Mouse (Mus musculus) midbrain, postnatal 0 days (tissue): ENCODE measurements around the gene Ppm1d. TPM values are rescaled to one million over a fixed set of nuclear protein-coding genes. Genes with fewer than 3 reads are reported as not detected.

Source experiments
- ATAC-seq: fragments of 200-750 bp; cut with Nextera tagmentation; 2 replicates; pipeline ENCODE4 v1.8.0; 2017; ENCODE audit warnings: moderate number of reproducible peaks, mild to moderate bottlenecking, moderate TSS enrichment, moderate library complexity; ENCODE audit not compliant: low FRiP score
- DNase-seq: peaks from one replicate; pipeline ENCODE4 v3.0.0-alpha.2; 2015; ENCODE audit warnings: low spot score
- H3K27ac ChIP-seq: fragments of 300-500 bp; sonication (generic); 2 replicates; pipeline ENCODE4 v1.5.1; 2014; ENCODE audit warnings: low read depth, mild to moderate bottlenecking, low read length, mixed read lengths
- H3K27me3 ChIP-seq: fragments of 300-500 bp; sonication (generic); 2 replicates; pipeline ENCODE4 v1.6.1; 2014; ENCODE audit warnings: low read length, control low read depth, mixed read lengths; ENCODE audit not compliant: insufficient read depth
- H3K36me3 ChIP-seq: fragments of 300-500 bp; sonication (generic); 2 replicates; pipeline ENCODE4 v1.6.1; 2014; ENCODE audit warnings: low read length, control low read depth, mixed read lengths; ENCODE audit not compliant: insufficient read depth
- H3K4me1 ChIP-seq: fragments of 300-500 bp; sonication (generic); 2 replicates; pipeline ENCODE4 v1.6.1; 2014; ENCODE audit warnings: mild to moderate bottlenecking, control low read depth, antibody characterized with exemption, low read length, mixed read lengths; ENCODE audit not compliant: insufficient read depth
- H3K4me2 ChIP-seq: fragments of 300-500 bp; sonication (generic); 2 replicates; pipeline ENCODE4 v1.6.1; 2014; ENCODE audit warnings: low read depth, mild to moderate bottlenecking, low read length, mixed read lengths; ENCODE audit not compliant: poor library complexity, severe bottlenecking
- H3K4me3 ChIP-seq: fragments of 300-500 bp; sonication (generic); 2 replicates; pipeline ENCODE4 v1.5.1; 2014; ENCODE audit warnings: low read depth, mild to moderate bottlenecking, low read length, moderate library complexity
- H3K9ac ChIP-seq: fragments of 300-500 bp; sonication (generic); replicated peaks from 2 replicates; pipeline ENCODE4 v1.6.1; 2014; ENCODE audit warnings: mild to moderate bottlenecking, low read length, moderate library complexity, mixed read lengths; ENCODE audit not compliant: poor library complexity, severe bottlenecking
- H3K9me3 ChIP-seq: fragments of 300-500 bp; sonication (generic); 2 replicates; pipeline ENCODE4 v1.6.1; 2016; ENCODE audit warnings: low read length, control low read depth
- CTCF ChIP-seq: IDR thresholded peaks from 2 replicates; pipeline ENCODE4 v1.5.1; 2016; ENCODE audit warnings: antibody characterized with exemption, mild to moderate bottlenecking
- WGBS: fragments of 180-500 bp; shearing (Covaris S2); extraction: QIAGEN DNeasy Blood & Tissue Kit; methylation state at CpG from one replicate; pipeline ENCODE4 v1.1.7; 2014; 5-methylcytosine and 5-hydroxymethylcytosine counted together
- polyA plus RNA-seq: library from polyadenylated mRNA; unstranded; fragments of >200 nt; fragmentation: Nextera tagmentation; extraction: Ambion mirVana; gene quantifications from 2 replicates; pipeline ENCODE4 v1.2.1, GENCODE M21; 2015
- total RNA-seq: library from RNA; depleted of rRNA; stranded (reverse); fragments of >200 nt; gene quantifications from 2 replicates; pipeline ENCODE4 v1.2.3, GENCODE M21; 2014; rRNA removed

Gene Ppm1d
- total RNA-seq: 17.3 and 20.5 TPM in 2 replicates
- polyA plus RNA-seq: 11.5 and 12.6 TPM in 2 replicates

- Histone ChIP-seq H3K27ac (peak within 1 kb of the TSS; percentile 94), H3K4me3 (peak within 1 kb of the TSS; percentile 91), H3K4me2 (peak within 1 kb of the TSS; percentile 93), H3K27me3 (no peaks in the 10 kb centered on the region), H3K9me3 (no peaks in the 10 kb centered on the region), H3K36me3 (no peaks in the 10 kb centered on the region), H3K9ac (peak within 1 kb of the TSS; percentile 96), H3K4me1 (no peaks in the 10 kb centered on the region)
- peak; percentile 29 for TF ChIP-seq CTCF
- under 1% methylated on average over 74 of the region's 78 CpGs for WGBS
- ATAC-seq: peak; percentile 94
- DNase-seq: peak; percentile 99
These were observed at the start of gene Ppm1d for GRCm38 (mm10) chr11:85310713-85311574. Ppm1d (plus strand) TSS chr11:85311244.

GRCm38 (mm10) chr11:85264635-85265034, 46.4 kb upstream of the Ppm1d start:
- DNase-seq: no peak
- 53% methylated on average over 5 of the region's 5 CpGs for whole genome bisulfite sequencing
- TF ChIP-seq CTCF: no peak

GRCm38 (mm10) chr11:85267393-85267792, 43.7 kb upstream of the Ppm1d start:
- WGBS: 62% methylated on average over 1 of the region's 1 CpGs
- H3K9me3 ChIP-seq: no peaks in the 10 kb centered on the region
- no peak overlapping the region for H3K27ac ChIP-seq
- no peaks in the 10 kb centered on the region for H3K27me3 ChIP-seq
- no peak for TF ChIP-seq CTCF
- H3K4me1 ChIP-seq: no peaks in the 10 kb centered on the region
- H3K36me3 ChIP-seq: no peaks in the 10 kb centered on the region
- DNase-seq (no peak), ATAC-seq (no peak)
- H3K4me2 ChIP-seq: no peak overlapping the region
- H3K9ac ChIP-seq: no peak overlapping the region
- no peak overlapping the region for H3K4me3 ChIP-seq

More at GRCm38 (mm10) chr11:85264635-85265034, 46.4 kb upstream of the Ppm1d start:
- Histone ChIP-seq H3K27me3 (no peaks in the 10 kb centered on the region), H3K9me3 (no peaks in the 10 kb centered on the region), H3K4me2 (no peak overlapping the region), H3K36me3 (no peaks in the 10 kb centered on the region), H3K4me1 (no peaks in the 10 kb centered on the region), H3K9ac (no peak overlapping the region), H3K4me3 (no peak overlapping the region), H3K27ac (no peak overlapping the region)
- ATAC-seq: no peak

GRCm38 (mm10) chr11:85270631-85271030, 40.4 kb upstream of the Ppm1d start:
- Histone ChIP-seq H3K4me1 (no peaks in the 10 kb centered on the region), H3K4me3 (no peak overlapping the region), H3K9ac (no peak overlapping the region), H3K36me3 (no peaks in the 10 kb centered on the region), H3K9me3 (no peaks in the 10 kb centered on the region), H3K4me2 (no peak overlapping the region), H3K27ac (no peak overlapping the region), H3K27me3 (no peaks in the 10 kb centered on the region)
- ATAC-seq (no peak), DNase-seq (peak; percentile 22)
- WGBS: 58% methylated on average over 3 of the region's 3 CpGs
- peak; percentile 59 for TF ChIP-seq CTCF

GRCm38 (mm10) chr11:85273299-85273698, 37.7 kb upstream of the Ppm1d start:
- 75% methylated on average over 6 of the region's 6 CpGs for WGBS
- no peaks in the 10 kb centered on the region for H3K27me3 ChIP-seq
- H3K9ac ChIP-seq: no peak overlapping the region
- no peak overlapping the region for H3K4me2 ChIP-seq
- no peak overlapping the region for H3K27ac ChIP-seq
- no peaks in the 10 kb centered on the region for H3K36me3 ChIP-seq
- H3K4me1 ChIP-seq: no peaks in the 10 kb centered on the region
- peak; percentile 38 for TF ChIP-seq CTCF
- ATAC-seq (no peak), DNase-seq (no peak)
- H3K9me3 ChIP-seq: no peaks in the 10 kb centered on the region
- H3K4me3 ChIP-seq: no peak overlapping the region

GRCm38 (mm10) chr11:85275151-85275550, 35.9 kb upstream of the Ppm1d start:
- Histone ChIP-seq H3K27me3 (no peaks in the 10 kb centered on the region), H3K9me3 (no peaks in the 10 kb centered on the region), H3K4me2 (no peak overlapping the region), H3K27ac (no peak overlapping the region), H3K36me3 (no peaks in the 10 kb centered on the region), H3K4me1 (no peaks in the 10 kb centered on the region), H3K9ac (no peak overlapping the region), H3K4me3 (no peak overlapping the region)
- TF ChIP-seq CTCF: no peak
- ATAC-seq (no peak), DNase-seq (no peak)
- 95% methylated on average over 5 of the region's 5 CpGs for WGBS
